Mouse (Mus musculus) ES-Bruce4 (cell line): ENCODE measurements at regions not wholly inside any gene's neighbourhood (a gene's known extent, or its start where the extent isn't known, plus 50 kb on each side); places are given as distances from the start of the nearest gene placed in this dataset.

Source experiments
- H3K27ac ChIP-seq: 2 replicates; pipeline ENCODE4 v1.5.1; 2012; ENCODE audit warnings: low read length, inconsistent platforms; ENCODE audit not compliant: insufficient read depth
- H3K27me3 ChIP-seq: 2 replicates; pipeline ENCODE4 v1.6.1; 2012; ENCODE audit warnings: mild to moderate bottlenecking, low read length, inconsistent platforms; ENCODE audit not compliant: control insufficient read depth, poor library complexity, insufficient read depth, severe bottlenecking
- H3K36me3 ChIP-seq: 2 replicates; pipeline ENCODE4 v1.6.1; 2012; ENCODE audit warnings: inconsistent platforms, mild to moderate bottlenecking, low read length, moderate library complexity; ENCODE audit not compliant: control insufficient read depth, poor library complexity, insufficient read depth, severe bottlenecking
- H3K4me1 ChIP-seq: one replicate; pipeline ENCODE4 v1.8.1; 2011; ENCODE audit warnings: low read length; ENCODE audit not compliant: control insufficient read depth, insufficient read depth
- H3K4me3 ChIP-seq: 2 replicates; pipeline ENCODE4 v1.5.1; 2011; ENCODE audit warnings: low read depth, mild to moderate bottlenecking, low read length
- H3K9ac ChIP-seq: 2 replicates; pipeline ENCODE4 v1.6.1; 2012; ENCODE audit warnings: low read depth, mild to moderate bottlenecking, inconsistent platforms; ENCODE audit not compliant: poor library complexity, severe bottlenecking
- H3K9me3 ChIP-seq: replicated peaks from 2 replicates; pipeline ENCODE4 v1.6.1; 2012; ENCODE audit warnings: mild to moderate bottlenecking, low read length, inconsistent platforms; ENCODE audit not compliant: control insufficient read depth, poor library complexity, insufficient read depth, severe bottlenecking
- CTCF ChIP-seq: IDR thresholded peaks from one replicate; pipeline ENCODE4 v1.8.1; 2011; ENCODE audit warnings: low read depth, low read length
- EP300 ChIP-seq: IDR thresholded peaks from 2 replicates; pipeline ENCODE4 v1.6.1; 2011; ENCODE audit warnings: low read depth, low read length; ENCODE audit not compliant: insufficient read depth
- POLR2A ChIP-seq: IDR thresholded peaks from one replicate; pipeline ENCODE4 v1.8.1; 2011; ENCODE audit warnings: low read length; ENCODE audit not compliant: insufficient read depth

DNA sequence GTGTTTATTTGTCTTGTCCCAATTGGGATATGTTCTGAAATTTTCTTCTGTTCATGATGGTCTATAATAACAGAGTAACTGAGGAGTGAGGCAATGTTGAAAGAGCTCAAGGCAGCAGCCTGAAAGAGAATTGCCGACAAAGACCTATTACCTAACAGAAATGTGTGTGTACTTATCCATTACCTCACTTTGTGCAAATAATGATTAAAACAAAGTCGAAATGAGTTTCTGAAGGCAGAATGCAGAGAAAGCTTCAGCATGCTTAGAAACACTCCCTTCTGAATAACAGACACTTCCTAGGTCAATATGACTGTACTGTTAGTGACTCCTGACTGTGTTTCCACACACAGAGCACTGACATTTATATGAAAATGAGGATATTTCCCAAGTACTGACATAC, 63.0 kb downstream of the Kbtbd8 start:
- no peak overlapping the region for H3K27ac ChIP-seq
- H3K4me3 ChIP-seq, result no peak overlapping the region
- no peak overlapping the region for H3K9ac ChIP-seq
- no peaks in the 10 kb centered on the region for H3K27me3 ChIP-seq
- TF ChIP-seq EP300 (no peak), POLR2A (no peak), CTCF (no peak)
- H3K4me1 ChIP-seq, result no peaks in the 10 kb centered on the region
- H3K9me3 ChIP-seq, result no peaks in the 10 kb centered on the region
- H3K36me3 ChIP-seq, result no peaks in the 10 kb centered on the region

DNA sequence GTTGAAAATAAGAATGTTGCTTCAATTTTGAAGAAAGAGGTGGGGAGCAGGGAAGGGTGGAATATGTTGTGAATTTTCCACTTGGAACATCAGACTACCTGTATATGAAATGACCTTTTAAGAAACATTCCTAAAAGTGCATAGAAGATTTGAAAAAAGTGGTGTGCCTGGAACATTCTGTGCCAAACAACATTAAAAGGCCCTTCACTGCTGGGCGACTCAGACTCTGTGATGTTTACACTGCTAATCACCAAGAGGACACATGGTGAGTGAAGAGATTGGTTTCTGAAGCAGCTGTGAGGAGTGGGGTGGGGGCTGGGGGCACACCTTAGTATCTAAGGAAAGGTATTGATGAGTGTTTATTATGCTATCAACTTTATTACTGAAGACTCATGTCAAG, 65.2 kb downstream of the Kbtbd8 start:
- Histone ChIP-seq H3K4me3 (no peak overlapping the region), H3K27me3 (no peaks in the 10 kb centered on the region), H3K4me1 (no peaks in the 10 kb centered on the region), H3K27ac (no peak overlapping the region), H3K9ac (no peak overlapping the region), H3K9me3 (no peaks in the 10 kb centered on the region), H3K36me3 (no peaks in the 10 kb centered on the region)
- no peak for TF ChIP-seq CTCF
- no peak for TF ChIP-seq POLR2A
- TF ChIP-seq EP300, result no peak

DNA sequence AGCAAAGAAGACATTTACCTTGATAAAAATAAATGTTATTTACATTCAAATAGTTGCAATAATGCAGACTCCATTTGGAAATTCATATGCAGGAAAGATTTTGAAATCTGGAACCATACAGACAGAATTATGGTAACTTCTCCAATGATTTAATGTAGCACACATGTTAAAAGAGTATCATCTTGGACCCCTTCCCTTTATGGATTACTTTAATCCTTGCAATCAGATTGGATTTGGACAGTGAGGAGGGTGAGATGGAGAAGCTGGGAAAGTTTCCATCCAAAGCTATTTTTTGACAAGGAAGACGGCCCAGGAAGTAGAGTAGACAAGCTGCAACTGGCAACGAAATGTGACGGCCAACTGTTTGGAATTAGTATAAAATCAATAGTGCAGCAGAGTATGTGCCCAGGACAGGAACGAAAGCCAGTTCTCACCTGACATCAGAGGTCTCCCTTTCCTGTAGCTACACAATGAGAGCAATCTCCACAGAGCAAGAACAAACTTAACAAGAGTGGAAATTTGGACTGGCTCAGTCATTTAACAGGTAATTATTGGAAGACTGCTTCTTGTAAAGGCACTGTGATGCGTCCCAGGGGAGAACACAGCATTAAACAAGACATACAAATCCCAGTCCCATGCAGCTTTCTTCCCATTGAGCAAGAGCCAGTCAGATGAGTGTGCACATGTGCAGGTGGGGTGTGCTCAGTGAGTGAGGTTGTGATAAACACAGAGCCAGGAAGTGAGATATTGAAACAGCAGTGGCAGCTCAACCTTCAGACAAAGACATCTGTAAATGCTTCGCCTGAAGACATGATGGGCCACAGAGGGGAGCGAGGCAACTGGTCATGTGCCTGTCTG, 68.3 kb downstream of the Kbtbd8 start:
- Histone ChIP-seq H3K4me3 (no peak overlapping the region), H3K4me1 (no peaks in the 10 kb centered on the region), H3K27ac (no peak overlapping the region), H3K9me3 (no peaks in the 10 kb centered on the region), H3K27me3 (no peaks in the 10 kb centered on the region), H3K9ac (no peak overlapping the region), H3K36me3 (no peaks in the 10 kb centered on the region)
- no peak for TF ChIP-seq EP300
- no peak for TF ChIP-seq POLR2A
- no peak for TF ChIP-seq CTCF

DNA sequence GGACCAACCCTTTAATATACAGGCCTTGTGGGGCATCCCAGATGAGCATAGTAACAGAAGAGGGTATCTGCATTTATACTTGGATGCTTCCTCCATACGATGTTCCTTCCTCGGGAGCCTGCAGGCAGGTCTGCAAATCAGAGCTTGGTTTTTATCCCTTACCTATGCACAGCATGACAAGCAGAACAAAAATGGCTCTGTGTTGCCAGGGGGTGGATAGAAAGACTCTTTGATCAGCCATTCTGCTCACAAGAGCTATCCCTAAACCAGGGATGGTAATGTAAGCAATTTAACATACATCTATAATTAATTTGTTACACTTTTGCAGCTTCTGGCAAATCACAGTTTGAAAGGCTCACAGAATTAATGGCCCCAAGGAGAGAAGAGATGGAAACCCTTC, 79.6 kb downstream of the Kbtbd8 start:
- H3K27ac ChIP-seq, result no peak overlapping the region
- H3K36me3 ChIP-seq, result no peaks in the 10 kb centered on the region

DNA sequence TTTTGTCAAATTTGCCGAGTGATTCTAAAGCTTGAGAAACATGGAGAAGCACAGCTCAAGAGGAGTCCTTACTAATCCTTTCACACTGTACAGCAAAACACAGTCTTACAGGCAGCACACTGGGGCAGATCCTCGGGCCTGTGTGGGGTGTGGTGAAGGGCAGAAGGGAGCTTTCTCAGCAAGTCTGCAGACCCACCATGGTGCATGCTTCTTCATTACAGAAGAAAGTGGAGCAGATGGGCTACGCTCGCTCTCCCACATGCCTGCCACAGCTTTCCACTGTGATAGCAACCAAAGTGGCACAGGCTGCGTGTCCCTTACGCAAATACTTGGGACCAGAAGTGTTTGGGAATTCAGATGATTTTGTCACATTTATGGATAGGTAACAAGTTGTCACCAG, 81.6 kb downstream of the Kbtbd8 start:
- no peaks in the 10 kb centered on the region for H3K9me3 ChIP-seq
- TF ChIP-seq CTCF (no peak), POLR2A (no peak), EP300 (no peak)
- no peaks in the 10 kb centered on the region for H3K27me3 ChIP-seq
- H3K4me3 ChIP-seq, result no peak overlapping the region
- H3K4me1 ChIP-seq, result no peaks in the 10 kb centered on the region
- no peaks in the 10 kb centered on the region for H3K36me3 ChIP-seq
- H3K9ac ChIP-seq, result no peak overlapping the region
- H3K27ac ChIP-seq, result no peak overlapping the region

More for the DNA sequence above, 79.6 kb downstream of the Kbtbd8 start:
- Histone ChIP-seq H3K4me3 (no peak overlapping the region), H3K9me3 (no peaks in the 10 kb centered on the region), H3K4me1 (no peaks in the 10 kb centered on the region), H3K9ac (no peak overlapping the region), H3K27me3 (no peaks in the 10 kb centered on the region)
- TF ChIP-seq POLR2A, result no peak
- TF ChIP-seq CTCF, result no peak
- TF ChIP-seq EP300, result no peak

DNA sequence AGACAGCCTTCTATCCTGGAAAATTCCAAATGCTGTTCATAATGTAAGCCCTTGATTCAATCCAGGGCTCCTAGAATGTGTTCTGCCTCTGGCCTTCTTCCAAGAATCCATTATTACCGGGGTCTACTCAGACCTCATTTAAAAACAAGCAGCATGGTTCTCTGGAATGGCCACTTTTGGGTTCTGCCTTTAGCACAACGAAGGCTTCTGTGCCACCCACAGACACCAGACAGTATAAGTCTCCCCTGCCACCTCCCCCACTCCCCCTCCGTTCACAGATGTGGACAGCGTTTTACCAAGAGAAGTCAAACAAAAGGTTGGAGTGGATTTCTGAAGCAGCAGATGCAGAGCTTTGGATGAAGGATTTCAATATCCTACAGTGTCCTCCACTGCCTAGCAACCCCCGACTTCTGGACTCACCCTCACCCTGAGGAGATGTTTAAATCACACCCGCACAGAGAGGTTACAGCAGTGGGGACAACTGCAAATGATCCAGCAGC, 85.3 kb downstream of the Kbtbd8 start:
- no peaks in the 10 kb centered on the region for H3K36me3 ChIP-seq
- no peak overlapping the region for H3K4me3 ChIP-seq
- no peaks in the 10 kb centered on the region for H3K9me3 ChIP-seq
- H3K4me1 ChIP-seq, result no peaks in the 10 kb centered on the region
- TF ChIP-seq CTCF, result no peak
- no peak for TF ChIP-seq POLR2A
- TF ChIP-seq EP300, result no peak
- H3K9ac ChIP-seq, result no peak overlapping the region
- no peaks in the 10 kb centered on the region for H3K27me3 ChIP-seq
- no peak overlapping the region for H3K27ac ChIP-seq
